Mouse (Mus musculus): ENCODE data around the gene Col1a2.

Gene Col1a2

DNA sequence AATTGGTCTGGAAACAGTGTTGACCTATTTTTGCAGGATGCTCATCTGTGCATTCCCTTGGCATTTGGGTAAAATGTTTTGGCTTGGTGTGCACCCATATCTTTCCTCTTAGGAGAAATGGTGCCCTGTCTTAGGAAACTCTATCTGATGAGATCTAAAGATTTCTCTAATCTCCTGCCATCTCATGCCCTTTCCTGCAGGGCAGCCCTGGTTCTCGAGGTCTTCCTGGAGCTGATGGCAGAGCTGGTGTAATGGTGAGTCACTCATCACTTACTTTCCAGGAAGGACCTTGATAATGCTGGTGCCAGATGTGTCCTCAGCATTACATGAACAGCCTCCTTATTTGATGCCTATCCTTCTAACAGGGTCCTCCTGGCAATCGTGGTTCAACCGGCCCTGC, 16.4 kb downstream of the Col1a2 start:
- no peak for DNase-seq (ENCODE audit: low spot score)

DNA sequence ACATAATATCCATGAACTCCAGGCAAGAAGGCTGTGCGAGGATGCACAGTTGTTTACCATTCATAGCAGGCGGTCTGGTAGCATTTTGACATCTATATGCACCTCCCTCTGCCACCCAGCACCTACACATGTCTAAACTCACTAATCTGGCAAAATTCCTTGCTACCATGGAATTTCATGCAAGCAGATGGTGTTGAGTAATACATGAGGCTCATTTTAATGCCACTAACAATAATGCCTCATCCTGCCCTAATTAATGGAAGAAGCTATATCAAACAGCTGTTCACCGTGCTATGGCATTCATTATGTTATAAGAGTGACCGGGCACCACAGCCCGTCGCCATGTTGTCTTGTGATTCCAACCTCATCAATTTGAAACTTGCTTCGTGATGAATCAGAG, 23.8 kb downstream of the Col1a2 start:
- DNase-seq (ENCODE audit: low spot score): no peak

DNA sequence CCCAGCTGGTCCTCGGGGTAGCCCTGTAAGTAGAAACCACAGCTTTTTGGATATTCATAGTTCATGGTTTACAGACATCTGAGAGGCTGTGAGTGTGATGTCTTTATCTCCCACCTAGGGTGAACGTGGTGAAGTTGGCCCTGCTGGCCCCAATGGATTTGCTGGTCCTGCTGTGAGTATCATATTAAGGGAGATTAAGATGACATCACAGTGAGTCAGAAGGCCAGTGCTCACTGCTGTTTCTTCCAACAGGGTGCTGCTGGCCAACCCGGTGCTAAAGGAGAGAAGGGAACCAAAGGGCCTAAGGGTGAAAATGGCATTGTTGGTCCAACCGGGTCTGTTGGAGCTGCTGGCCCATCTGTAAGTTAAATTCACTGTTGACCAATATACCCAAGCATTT, 26.4 kb downstream of the Col1a2 start:
- no peak for DNase-seq (ENCODE audit: low spot score)

DNA sequence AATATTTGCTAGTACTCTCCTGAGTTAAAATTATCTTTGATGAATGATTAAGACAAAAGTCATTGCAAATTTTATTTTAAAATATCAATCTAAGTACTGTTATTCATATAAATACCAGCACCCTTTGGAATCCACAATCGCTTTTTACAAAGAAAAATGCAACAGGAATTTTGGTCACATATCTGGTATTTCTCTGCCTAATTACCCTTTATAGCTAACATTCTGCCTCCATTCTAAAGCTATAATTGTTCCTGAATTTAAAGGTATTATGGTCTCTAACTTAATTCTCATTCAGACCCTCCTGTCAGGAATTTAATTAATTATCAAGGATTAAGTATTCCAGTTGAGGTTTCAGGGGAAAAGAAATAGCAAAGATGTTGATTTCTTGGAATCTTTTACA, 28.3 kb downstream of the Col1a2 start:
- no peak for DNase-seq (ENCODE audit: low spot score)

DNA sequence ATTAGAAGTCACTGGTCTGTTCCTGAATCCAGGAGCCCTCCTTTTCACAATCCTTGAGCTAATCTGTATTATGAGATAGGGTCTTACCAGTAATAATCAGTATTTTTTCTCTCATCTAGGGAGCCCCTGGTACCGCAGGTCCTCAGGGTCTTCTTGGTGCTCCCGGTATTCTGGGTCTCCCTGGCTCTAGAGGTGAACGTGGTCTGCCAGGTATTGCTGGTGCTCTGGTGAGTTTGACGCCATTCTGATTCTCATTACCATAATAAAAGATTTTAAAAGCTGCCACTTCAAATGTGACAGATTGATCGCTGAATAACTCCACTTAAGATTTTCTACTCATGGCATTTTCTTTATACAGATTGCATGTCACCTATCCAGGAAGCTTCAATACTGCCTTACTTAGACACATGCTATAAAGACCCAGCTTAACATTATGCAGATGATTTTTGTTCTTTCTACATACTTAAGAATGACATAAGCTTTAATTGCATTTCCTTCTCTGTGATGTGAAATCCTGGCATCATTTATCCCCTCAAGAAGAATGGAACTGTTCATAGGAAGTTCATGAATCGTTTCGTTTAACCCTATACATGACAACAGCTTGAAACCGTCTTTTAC, 30.0 kb downstream of the Col1a2 start:
- DNase-seq (ENCODE audit: low spot score): no peak

DNA sequence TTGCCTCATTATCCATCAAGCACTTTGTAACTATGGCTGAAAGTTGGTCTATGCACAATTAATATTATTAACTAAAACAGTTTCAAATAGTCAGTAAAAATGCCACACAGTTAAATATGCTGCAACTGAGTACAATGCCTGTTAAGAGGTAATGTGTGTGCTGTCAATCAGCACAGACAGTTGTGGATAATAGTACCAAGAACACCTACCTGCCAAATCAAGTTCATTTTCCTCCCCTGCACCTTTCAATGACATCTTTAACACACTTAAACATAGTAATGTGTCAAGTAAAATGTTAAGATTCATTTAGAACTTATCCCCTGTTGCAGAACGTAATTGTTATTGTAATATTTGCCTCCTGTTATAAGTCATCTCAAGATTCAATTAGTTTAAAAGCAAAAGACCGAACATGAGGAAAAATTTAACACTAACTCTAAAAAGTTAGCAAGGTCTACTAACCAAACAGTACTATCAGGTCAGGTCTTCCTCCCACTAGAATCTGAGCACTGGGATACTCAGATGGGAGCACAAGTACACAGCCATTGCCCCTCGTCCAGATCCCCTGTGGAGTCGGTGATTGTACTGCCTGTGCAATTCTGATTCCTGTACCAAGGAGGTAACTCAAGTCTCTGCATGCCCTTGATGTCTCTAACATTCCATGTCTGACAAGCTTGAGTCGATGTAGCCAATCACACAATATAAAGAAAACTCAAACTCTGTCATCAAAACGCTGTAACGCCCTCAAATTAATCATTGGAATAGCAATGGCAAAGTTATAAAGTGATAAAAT, 37.5 kb downstream of the Col1a2 start:
- no peak for DNase-seq (ENCODE audit: low spot score)

DNA sequence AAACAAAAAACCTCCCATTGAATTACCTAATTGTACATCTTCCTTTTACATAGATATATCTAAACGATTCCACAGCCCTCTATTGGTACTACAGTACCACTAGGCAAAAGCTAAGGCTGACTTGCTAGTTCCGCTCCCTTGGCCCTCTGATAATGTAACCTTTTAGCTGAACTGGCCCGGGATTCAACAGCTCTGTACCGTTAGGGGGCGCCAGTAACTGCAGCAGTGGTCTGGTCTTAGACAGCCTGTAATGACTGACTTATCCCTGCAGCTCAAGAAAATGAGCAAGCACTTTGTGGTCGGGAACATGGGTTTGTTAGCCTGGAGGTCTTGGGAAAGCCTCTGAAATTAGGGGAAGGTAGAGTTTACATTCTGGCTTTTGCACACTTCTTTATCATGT, 39.9 kb downstream of the Col1a2 start:
- no peak for DNase-seq (ENCODE audit: low spot score)

DNA sequence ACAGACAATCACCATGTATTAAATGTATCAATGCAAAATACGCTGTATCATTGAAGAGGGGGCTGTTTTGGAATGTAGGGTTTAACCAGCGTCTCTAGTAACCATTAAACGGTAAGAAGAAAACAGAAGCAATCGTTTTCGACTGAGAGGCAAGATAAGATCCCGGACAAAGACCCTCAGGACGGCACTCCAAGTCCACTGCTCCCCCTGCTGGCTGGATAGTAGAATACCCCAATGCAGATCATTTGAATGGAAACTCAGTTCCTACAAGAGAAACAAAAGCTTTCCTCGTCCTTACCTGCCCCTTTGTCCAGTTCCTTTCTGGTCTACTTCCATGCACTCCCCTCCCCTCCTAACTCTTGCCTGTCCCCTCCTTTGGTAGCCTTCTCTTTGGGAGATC, 41.1 kb downstream of the Col1a2 start:
- peak; percentile 24 for DNase-seq (ENCODE audit: low spot score)

DNA sequence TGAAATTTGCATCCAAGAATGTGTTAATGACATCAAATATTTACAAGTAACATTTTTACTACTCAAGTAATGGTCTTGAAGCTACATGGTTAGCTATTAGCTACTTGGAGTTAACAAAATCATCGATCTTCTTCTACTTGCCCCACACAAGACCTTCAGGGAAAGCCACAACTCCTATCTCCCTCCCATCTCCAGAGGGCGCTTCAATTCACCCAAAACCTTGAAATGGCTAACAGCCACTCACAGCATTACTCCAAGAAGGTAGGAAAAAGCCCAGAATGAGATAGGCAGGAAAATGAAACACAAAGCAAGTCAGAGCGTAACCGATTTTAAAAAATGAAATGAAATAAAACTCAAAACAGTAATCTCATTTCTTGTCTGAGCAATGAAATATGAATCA, 44.3 kb downstream of the Col1a2 start:
- no peak for DNase-seq (ENCODE audit: low spot score)

DNA sequence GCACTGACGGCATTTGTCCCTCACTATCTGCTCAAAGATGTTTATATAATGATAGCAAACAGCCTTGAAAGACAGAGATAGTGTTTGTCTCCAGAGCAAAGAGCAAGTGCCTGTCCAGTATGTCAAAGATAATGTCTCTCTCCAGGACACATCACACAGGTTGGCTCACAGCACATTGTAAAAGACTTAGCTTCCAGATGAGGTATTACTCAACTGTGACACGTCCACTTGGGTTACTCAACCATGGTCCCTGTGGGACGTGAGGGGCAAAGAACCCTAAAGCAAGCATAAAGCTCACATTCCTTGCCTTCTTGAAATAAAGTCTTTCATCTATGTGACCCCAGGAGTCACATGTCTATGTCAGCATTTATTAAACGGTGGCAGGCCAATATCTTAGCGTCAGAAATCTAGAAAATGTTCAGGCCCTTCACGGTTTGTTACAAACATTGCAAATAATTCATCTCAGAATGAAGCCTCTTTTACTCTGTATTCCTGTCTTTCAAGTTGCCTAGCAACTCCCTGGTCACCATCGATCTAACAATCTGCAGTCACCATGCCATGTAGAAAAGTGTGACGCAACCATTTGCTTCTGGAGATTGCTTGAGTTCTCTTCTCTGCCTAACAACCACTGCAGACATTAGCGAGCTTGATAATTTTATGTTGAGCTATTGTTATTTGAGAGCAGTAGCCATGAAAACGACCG, 45.4 kb downstream of the Col1a2 start:
- DNase-seq (ENCODE audit: low spot score): no peak

DNA sequence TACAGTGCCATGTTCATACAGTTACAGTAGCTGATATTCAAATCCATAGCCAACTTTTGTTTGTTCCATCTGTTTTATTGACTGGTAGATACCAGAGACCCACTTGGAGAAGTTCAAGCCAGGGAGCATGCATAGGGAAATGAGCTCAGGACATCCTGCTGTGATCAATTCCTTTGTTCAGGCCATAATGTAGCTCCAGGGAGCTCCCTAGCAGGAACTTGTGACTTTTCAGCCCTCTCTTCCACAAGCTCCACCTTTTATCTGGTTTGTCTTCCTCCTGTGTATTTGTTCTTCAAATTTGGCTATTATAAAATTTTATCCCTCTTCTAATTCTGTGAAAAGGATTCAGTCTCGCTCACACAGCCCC, 45.9 kb downstream of the Col1a2 start:
- no peak for DNase-seq (ENCODE audit: low spot score)

DNA sequence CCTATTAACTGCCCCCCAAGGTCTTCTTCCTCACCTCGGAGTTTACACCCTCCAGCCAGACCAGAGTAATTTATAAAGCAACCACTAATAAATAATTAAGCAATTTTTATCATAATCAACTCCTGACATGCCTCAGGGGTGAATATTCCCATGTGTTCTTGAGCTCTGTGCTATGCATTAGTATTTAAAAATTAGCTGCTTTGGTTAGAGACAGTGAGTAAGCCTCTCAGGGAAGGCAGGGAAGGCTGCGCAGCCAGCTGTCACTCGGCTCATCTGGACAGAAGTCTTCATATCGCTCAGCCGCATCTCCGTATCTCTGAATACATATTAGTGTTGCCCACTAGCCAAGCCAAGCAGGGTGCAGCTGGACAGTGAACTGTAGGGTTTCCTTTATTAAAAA, 50.8 kb downstream of the Col1a2 start:
- DNase-seq (ENCODE audit: low spot score): no peak

DNA sequence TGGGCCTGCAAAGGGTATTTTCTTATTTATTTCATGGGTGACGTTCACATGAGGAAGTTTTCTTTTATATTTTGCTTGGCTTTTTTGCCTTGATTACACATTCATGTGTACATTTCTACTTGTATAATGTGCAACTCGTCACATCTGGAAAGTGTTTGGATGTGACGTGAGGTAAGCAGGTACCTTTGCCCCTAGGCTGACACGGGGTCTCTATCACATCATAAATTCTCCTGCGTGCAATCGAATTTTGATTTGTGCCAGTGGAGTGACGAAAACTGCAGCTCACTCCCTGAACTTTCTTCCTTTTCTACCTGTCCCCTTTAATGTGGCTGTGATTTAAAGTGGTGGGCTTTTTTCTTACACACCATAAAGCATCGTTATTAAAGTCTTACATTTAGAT, 52.5 kb downstream of the Col1a2 start:
- DNase-seq (ENCODE audit: low spot score): no peak

DNA sequence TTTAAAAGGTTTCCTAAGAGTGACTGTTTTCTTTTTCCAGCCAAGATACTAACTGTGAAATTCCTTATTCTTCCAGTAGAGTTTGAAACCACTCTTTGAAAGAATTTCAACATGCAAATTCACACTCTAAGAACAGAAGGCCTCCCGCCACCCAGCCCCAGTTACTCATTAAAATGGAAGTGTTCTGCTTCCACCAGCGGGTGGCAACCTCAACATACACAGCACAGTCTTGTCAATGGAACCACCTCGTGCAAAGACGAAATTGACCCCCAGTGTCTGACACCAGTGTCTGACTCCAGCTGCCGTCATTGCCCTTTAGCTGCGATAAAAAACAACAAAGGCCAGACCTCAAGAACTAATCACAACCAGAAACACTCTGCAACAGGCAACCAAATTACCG, 53.1 kb downstream of the Col1a2 start:
- DNase-seq (ENCODE audit: low spot score): peak; percentile 40

DNA sequence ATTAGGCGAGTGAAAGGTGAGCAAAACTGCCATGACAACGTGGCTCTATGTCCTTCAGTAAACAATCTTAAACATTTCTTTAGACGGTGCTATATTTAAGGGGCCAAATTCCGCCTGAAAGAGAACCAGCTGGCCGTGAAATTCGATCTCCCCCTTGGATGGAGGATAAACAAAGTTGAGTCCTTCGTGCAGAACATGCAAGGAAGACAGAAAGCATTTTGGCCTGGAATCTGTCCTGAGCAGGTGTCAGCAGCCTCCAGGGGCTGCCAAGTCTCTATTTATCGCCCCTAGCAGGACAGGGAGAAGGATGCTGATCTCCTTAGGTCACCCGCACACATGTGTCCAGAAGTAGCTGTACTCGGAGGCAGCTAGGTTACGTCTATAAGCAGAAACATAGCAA, 56.5 kb downstream of the Col1a2 start:
- DNase-seq (ENCODE audit: low spot score): no peak

DNA sequence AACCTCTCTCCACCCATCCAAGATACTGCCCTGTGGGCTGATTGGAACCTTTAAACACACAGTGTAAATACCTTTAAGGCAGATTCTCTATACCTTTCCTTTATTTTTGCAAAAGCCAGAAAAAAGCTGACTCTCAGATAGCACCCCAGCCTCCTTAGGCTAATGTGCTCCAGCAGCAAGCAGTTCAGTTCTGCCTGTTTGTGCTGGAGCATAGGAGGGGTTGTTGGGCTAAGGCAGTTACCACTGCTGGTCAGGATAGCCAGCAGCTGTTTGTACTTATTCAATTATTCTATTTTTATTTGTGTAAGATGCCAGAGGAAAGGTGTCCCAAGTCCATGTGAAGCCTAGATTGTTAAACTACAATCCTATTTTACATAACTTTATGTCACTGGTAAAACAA, 57.0 kb downstream of the Col1a2 start:
- no peak for DNase-seq (ENCODE audit: low spot score)

DNA sequence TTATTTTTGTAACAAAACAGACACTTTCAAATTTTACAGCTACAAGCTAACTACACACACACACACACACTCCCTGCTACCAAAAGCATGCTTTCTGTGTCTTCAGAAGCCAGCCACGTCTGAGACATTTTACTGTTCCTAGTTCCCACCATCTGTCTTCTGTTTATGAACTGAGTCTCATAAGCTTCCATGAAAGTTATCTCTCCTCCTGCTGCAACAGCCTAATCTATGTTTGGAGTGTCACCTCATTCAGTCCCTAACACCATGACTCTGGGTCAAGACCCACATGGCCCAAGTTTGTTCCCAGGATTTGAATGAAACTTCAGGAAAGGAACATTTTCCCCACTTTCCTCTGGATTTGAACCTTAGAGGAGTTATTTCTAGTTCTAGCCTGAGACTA, 57.8 kb downstream of the Col1a2 start:
- no peak for DNase-seq (ENCODE audit: low spot score)

DNA sequence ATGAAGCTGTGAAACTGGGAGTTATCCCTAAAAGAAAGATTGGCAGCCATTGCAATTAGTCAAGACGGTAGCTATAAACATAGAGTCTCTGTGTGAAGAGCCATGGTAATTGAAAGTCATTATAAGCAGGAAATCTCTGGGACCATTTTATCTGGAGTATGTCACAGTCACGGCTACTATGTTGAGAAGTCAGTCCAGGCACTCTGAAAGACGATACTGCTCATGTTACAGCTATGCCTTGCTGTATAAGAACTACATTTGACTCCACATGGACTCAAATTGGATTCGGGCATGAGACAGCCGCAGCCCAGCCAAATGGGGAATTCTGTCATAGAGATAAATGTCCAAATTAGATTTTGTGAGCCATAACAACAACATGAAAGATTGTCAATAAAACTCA, 58.9 kb downstream of the Col1a2 start:
- DNase-seq (ENCODE audit: low spot score): no peak

DNA sequence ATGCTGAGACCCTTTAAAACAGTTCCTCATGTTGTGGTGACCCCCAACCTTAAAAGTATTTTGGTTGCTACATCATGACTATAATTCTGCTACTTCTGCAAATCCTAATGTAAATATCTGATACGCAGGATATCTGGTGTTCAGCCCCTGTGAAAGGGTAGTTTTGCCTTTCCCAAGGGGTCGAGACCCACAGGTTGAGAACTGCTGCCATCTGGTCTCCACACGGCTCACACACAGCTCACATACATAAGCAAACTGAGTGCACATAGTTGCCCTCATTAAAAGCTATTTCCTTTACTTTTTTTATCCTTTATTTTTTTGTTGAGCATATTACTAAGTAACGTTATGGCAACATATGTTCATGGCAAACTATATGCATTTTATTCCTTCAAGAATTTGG, 65.8 kb downstream of the Col1a2 start:
- no peak for DNase-seq (ENCODE audit: low spot score)

DNA sequence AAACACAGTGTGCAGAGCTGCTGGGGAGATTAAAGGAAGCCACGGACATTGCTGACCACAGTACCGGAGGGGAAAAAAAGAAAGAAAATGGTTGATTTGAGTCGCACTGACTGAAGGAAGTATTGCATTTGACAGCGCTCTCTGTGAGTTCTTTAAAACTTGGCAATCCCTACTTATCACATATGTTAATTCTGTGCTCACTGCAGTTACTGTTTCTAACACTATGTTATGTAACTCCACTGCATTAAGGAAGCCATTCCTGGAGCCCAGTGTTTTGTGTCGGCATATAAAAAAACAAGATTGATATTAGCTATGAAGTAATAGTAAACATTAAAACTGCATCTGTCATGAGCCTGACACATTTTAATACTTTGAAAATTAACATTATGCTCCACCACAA, 73.1 kb downstream of the Col1a2 start:
- no peak for DNase-seq (ENCODE audit: low spot score)

DNA sequence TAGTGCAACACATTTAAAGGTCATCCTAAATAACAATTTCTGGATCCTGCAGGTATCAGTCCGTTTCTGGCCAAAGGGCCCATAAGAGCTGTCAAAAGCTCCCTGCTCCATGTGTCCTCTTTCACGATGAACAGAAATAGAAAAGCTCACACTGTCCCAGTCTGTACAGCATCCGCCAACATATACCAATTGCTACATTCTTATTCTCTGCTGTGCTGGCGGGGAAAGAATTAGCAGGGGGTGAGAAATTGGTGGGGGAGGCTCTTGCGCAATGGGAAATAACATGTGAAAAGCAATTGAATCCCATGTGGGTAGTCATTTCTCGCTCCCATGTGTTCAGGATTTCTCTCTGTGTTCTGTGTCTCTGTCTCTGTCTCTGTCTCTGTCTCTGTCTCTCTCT, 73.7 kb downstream of the Col1a2 start:
- no peak for DNase-seq (ENCODE audit: low spot score)

DNA sequence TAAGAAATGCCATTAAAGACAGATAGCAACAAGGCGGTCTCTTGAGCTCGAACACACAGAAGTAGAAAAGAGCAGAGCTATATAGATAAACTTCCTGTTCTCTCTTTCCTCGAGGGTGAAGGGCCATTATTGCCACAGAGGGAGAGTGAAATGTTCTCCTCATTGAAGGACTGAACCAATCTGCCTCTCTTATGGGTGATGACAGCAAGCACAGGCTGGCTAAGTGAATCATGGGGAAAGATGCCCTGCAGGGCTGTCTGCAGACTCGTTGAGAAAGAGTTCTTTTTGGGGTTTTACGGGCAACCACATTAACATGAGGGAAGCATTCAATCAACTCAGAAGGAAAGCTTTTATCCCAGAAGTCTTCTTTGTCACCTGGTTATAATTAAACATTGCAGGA, 75.0 kb downstream of the Col1a2 start:
- no peak for DNase-seq (ENCODE audit: low spot score)

DNA sequence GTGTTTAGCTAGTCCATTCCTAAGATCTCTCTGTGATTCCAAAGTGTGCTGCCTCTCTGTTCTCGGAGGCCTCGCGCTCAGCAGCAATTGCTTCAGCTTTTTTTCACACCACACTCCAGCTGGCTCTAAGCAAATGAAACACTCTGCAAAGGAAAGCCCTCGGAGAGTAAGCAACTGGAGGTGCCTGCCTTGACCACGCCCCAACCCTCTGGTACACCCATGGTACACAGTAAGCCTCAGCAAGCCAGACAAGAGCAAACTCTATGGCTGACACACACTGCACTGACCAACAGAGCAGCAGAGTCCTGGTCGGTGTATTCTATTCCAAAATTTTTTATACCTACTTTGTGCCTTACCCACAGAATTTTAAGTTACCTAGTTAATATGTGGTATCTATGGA, 78.9 kb downstream of the Col1a2 start:
- no peak for DNase-seq (ENCODE audit: low spot score)

DNA sequence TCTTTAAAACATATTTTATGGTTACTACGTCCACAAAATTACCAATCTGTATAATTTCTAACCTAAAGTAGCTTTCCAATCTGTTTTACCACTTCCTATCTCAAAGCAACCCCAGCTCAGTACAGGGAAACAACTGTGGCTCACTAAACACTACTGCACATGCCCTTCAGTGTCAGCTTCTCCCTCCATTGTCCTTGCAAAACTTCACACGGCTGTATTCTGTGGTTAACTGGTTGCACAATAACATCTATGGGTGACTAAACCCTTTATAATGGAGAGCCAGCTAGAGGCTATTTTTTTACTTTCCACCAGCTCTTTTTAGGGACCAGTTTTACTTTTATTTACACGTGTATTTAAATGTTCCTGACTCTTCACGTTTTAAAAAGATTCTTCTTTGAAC, 83.3 kb downstream of the Col1a2 start:
- peak; percentile 10 for DNase-seq (ENCODE audit: low spot score)
